Mouse (Mus musculus) adrenal gland, postnatal 4 days (tissue): ENCODE results near the gene Zfp719. TPM values are rescaled to one million over a fixed set of nuclear protein-coding genes. Genes with fewer than 3 reads are reported as not detected.

Experiments used
- DNase-seq, 2 experiments: peaks; one replicate each; pipeline ENCODE4 v3.0.0; 2021 to 2022; ENCODE audit warnings: low spot score in 2 of 2, mixed read lengths in 2 of 2
- long read RNA-seq, 2 experiments: library from polyadenylated mRNA; stranded (forward); transcript quantifications; one replicate each; pipeline ENCODE4 v2.0.0; 2021
- total RNA-seq, 2 experiments: library from RNA; stranded (reverse); gene quantifications; 2 replicates each; pipeline ENCODE4 v1.2.3; 2021

Zfp719 gene
- 10 to 100 TPM; 17.6 to 18.9 TPM for total RNA-seq
- long read RNA-seq, experiment 1, full-length matches to known transcripts, result 3 of 5 reads
- long read RNA-seq, experiment 1, partial matches to known transcripts, result 1 of 5 reads
- long read RNA-seq, experiment 1, other reads (novel, unspliced or antisense), result 1 of 5 reads
- long read RNA-seq, experiment 2, full-length matches to known transcripts, result 6 of 9 reads
- long read RNA-seq, experiment 2, partial matches to known transcripts, result 1 of 9 reads
- long read RNA-seq, experiment 2, other reads (novel, unspliced or antisense), result 2 of 9 reads

DNA sequence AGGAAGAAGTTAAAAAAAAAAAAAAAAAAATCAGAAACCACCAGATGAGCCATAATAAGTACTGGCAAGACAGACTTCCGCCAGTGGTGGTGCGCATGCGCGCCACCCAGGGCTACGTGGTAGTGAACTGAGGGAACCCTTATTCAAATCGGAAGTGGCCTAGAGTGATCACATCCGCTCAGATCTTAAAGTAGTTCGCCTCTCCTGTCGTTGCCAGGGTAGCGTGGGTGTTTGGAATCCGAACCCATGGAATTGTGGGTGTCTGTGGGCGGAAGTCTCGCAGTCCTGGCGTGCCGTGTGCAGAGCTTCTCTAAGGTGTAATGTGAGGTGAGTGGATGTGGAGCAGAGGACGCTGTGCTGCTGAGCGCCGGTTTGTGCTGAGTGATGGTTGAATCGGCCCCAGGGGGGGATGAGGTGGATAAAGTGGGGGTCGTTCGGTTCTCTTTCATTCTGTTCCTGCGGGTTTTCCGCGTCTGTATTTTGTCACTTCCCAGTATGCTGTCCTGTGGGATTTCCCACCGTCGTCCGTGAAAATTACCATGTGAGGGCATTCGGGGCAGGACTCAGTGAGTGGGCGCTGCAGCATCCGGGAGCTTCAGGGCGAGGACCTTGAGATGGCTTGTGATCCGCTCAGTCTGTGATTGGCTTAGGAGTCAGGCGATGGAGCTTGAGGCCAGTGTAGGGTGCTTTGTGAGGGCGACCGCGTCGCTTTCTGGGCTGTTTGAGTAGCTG is at the start of gene Zfp719:
Gene Zfp719, plus strand, starts transcription at position 171 of the 732 bp plus-strand sequence.
- DNase-seq, result peak; percentile 67 to 78

DNA sequence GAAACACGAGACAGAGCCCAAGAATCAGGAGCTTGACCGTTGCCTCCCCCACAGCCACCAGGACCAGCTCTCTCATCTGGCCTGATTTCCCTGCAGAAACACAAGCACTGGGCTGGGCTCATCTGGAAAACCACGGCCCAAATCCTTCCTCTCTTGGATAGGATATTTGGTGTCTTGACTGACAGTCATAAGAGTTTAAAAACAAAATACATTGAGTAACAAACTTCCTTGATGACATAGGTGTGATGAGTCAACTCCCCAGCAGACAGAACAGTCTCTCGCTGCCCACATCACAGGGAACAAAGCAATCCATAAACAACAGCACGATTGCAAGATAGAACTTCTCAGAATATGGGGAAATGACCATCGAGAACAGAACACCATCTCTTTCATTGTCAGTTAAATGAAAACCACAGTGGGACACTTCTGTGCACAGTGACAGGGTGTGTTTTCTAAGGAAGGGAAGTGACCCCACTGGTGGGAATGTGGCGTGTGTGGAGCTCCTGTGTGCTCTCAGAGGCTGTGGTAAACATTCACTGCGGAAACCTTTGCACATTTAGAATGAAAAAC is 49.1 kb upstream of the Zfp719 start:
- DNase-seq, result no peak

DNA sequence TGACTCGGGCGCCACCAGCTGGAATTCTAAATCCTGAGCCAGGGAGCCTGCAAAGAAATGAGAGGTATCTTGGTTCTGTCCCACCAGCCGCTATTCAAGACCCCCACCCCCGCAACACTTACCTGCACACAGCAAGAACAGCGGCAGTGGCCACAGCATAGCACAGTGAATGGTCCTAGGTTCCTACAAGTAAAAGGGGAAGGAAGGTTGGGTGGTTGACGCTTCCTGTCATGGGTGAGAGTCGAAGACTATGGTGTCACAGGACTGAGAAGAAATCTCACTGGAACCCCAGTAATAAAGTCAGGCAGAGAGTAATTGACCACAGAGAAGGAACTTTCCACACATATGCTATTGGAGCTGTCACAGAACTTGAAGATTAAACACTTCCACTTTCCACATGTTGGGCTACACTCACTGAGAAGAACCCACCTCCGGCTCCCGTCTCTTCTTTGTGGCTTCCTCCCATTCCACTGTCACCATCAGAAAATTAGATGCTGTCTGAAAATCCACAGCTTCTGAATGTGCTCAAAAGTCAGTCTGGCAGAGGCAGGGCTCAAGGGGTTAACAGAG is 46.4 kb upstream of the Zfp719 start:
- DNase-seq, result no peak

DNA sequence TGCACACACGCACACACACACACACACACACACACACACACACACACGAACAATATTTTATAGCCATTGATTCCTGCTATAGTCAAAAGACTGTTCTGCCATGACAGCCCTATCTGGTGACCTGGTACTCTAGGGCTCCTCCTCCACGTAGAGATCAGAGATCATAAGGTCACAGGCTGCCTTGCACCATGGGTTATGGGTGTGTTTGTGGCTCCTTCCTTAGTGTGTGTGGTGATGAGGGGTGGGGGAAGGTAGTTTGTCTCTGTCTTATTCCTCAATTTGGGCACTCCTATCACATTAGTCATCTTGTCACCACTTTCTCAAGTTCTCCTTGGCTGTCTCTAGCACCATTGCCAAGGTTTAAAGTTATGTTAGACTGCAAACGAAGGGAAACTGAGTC is 40.9 kb upstream of the Zfp719 start:
- DNase-seq, result no peak

DNA sequence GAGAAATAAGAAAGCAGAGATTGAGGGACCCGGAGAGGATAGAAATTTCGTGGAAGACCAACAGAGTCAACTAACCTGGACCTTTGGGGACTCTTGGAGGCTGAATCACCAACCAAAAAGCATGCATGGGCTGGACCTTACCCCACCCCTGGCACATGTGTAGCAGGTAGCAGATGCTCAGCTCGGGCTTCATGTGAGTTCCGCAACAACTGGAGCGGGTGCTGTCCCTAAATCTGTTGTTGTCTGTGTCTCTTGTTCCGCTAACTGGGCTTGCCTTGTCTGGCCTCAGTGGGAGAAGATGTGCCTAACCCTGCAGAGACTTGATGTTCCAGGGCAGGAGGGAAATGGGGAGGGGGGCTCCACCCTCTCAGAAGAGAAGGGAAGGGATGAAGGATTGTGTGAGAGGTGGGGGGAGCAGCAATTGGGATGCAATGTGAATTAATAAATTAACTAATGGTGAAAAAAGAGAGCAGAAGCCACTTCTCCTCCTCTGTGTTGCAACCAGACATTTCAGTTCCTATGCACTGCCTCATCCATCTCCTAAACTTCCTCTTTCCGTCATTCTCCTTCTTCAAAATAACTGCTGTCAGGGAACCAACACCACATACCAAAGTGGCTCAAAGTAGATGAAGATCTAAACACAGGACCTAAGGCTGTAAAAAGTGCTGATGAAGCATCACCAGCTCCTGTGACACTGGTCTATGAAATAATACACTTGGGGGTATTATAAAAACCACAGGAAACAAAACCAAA is 35.0 kb upstream of the Zfp719 start, which contains the start of gene Cd33:
Gene Cd33, minus strand, starts transcription at position 204 of the 753 bp plus-strand sequence.
- DNase-seq, result no peak

DNA sequence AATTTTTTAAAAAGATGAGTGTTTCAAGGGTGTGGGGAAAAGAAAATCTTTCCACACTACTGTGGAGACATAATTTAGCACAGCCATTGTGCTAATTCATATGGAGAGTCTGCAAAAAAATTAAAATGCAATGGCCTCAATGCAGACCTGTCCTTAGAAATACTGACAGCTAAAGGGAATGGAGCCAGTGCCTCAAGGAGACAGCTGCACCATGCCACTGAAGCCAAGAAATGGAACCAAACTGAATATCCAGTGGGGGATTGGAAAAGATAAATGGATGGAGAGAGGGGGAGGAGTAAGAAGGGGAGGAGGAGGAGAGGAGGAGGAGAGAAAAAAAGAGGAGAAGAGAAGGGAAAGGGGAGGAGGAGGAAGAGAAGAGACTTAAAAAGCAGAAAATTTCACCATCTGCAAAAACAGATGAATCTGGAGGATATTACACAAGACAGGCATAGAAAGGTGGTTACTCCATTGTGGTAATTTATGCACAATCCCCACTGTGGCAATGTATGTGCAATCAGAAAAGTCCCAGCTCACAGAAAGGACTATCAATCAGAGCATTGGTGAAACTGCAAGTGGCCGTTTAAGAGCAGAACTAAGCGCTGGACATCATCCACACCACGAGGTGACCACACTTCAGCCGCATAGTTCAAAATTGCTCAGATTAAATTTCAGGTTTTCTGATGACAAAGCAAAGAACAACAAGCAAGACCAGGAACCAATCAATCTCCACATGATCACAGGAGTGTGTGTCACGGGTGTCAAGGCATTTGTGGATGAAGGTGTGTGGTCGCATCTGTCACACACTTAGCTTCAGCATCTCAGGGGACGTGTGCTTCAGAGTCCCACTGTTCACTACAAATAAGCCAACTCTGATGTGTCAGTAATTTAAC is 33.5 kb upstream of the Zfp719 start:
- DNase-seq, result no peak

DNA sequence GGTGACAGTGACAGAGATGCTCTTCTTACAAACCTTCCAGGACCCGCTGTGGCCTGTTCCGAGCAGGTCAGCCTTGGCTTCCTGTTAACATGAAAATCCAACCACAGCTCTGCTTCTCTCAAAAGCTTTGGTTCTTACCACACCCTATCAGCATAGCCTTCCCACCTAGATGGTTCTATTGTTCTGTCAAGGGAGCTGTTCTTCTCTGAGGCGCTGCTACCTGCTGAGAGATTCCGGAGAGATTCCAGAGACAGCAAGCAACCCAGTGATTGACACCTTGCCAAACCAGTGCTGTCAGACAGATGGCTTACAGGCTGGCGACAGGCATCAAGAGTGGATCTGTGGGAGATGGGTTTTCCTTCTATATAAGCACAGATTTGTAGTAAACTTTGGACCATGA is 31.7 kb upstream of the Zfp719 start:
- no peak for DNase-seq

DNA sequence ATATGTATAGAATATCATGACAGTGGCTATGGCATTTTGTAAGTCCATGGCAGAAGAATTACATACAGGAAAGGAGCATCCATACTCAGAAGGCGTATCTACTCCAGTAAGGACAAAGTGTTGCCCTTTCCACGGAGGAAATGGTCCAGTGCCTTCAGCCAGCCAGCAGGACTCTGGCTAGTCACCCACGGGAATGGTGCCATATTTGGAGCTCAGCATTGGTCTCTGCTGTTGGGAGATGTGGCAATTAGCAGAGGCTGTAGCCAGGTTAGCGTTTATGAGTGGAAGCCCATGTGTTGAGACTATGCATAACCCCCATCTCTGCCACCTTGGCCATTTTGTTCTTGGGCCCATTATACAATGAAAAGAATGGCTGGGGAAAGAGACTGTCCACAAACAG is 31.2 kb upstream of the Zfp719 start:
- no peak for DNase-seq

DNA sequence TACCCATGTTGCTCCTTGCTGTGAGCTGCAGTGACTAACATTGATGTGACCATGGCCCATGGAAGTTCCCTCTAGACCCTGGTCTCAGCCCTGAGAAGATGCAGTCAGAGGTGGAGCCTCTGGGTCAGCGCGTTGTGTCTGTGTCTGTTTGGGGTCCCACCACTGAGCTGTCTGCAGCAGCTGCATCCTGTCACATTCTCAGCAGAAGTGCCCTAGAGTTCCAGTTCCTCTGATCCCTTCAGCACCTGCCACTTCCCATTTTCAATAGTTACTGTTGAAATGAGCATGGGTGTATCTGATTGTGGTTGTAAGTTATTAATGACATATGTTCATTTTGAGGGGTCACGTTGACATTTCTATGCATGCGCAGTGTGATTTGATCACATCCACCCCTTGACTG is 26.3 kb upstream of the Zfp719 start:
- no peak for DNase-seq

DNA sequence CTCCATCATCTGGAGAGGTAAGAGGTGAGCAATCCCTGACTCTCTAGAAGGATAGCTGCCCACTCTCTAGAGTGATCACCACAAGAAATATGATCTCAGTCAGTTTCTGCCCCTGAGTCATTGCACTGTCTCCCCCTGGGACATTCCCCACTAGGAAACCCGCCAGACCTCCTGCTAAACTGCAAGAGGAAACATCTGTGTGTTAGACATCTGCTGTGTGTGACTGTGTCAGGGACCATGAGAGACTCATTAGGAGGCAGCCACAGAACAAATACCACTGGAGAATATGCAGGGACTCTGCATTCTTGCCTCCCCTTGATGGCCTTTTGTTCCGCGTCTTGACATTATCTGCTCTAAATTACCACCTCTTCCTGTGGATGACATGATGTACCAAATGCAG is 24.9 kb upstream of the Zfp719 start:
- no peak for DNase-seq

DNA sequence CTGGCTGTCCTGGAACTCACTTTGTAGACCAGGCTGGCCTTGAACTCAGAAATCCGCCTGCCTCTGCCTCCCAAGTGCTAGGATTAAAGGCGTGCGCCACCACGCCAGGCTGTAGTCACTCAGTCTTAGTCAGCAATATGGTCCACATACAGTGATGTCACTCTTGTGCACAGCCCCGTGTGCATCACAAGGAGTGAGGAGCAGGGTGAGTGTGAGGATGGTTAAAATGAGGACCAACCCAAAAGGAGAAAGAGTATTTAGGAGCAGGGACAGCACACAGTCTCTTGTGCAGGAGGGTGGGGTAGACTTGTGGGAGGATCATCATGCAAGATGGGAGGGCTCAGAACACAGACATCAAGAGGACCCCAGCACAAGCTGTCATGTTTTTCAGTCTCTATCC is 24.1 kb upstream of the Zfp719 start:
- no peak for DNase-seq

DNA sequence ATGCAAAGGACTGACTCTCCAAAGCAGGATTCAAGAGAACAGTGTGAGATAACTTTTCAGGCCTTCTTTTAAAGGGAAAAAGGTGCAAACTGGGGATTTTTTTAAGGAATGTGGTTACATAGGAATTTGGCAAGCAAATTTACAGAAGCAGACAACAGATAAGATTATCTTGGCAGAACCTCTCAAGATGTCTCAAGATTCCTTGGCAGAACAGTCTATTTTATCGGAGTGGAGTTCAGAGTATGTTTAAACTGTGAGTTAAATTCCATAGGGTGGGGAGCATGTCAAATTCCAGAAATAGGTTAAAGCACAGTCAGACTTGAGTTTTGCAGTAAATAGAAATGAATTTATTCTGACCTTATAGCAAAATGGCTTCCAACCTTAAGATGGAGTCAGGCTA is 22.5 kb upstream of the Zfp719 start:
- no peak for DNase-seq

DNA sequence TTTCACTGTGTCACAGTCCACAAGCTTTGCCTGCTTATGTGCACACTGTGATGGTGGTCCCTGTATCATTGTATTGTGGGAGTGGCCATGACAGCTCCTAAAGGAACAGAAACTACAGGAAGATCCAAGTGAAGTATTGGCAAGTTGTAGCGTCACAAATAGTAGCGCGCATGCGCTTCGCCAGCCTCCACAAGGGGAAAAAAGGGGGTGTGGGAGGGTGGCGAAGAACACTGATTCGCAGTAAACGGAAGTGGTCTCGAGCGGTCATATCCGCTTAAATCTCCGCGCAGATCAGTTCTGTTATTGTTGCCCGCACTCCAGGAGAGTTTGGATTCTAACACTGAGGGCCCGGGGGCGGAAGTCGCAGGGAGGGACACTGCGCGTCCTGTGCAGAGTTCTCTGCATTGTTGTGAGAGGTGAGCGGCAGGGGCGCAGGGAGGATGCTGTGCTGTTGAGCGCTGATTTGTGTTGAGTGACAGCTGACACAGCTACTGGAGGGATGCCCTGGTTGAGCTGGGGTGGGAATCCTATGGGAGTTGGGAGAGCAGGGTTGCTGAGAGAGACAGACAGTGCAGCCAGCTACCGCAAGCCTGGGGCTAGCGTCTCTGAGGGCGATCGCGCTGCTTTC is 17.3 kb upstream of the Zfp719 start, which contains the start of gene Zfp658:
Gene Zfp658, plus strand, starts transcription at position 251 of the 628 bp plus-strand sequence.
- peak; percentile 53 to 69 for DNase-seq

DNA sequence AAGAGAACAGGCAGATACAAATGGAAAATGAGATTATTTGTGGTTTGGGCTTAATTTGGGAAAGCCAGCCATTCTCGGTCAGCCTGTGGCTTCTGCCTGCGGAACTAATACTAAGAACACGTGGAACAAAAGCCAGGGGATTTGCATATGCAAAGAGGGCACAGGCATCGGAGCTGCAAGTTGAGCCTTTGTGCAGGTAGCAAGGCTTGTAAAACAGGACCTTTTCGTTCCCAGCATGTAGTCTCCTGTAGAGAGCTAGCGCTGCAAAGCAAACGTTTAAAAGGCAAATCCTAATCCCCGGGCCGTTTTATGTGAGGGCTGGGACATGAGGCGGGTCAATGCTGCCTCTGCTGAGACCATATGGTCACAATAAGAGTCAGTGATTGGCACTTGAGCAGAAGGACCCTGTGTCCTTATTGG is 16.7 kb upstream of the Zfp719 start:
- DNase-seq, result no peak

DNA sequence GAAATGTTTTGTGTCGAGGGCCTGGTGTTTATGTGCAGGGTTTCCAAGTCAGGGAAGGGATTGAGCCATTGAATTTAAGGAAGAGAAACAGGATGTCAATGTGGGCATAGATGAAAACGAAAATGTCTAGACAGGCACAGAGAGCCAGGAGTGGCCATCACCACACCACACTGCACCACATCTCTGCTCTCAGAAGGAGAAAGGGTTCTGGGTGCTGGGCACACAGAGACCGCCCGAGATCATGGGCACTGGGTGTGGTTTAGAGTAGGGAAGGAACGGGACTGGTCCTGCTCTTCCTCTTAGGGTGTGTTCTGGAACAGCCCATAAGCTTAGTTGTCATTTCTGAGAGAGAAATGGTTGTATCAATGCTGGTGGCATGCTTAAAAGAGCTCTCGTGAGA is 16.1 kb upstream of the Zfp719 start:
- no peak for DNase-seq

DNA sequence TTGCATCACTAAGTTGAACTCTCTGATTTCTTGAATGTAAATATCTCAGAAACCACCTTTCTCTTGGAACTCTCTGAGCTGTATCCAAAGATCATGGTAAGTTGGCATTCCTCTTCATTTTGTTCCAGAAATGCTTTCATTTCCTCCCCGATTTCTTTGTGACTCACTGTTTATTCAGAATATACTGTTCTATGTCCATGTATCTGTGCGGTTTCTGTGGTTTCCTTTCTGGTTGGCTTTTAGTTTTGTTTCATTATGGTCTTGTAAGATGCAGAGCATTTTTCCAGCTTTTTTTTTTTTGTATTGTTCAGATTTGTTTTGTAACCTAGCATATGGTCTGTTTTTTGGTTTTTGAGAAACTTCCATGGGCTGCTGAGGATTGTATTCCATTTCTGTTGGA is 8.2 kb upstream of the Zfp719 start:
- DNase-seq, result no peak

DNA sequence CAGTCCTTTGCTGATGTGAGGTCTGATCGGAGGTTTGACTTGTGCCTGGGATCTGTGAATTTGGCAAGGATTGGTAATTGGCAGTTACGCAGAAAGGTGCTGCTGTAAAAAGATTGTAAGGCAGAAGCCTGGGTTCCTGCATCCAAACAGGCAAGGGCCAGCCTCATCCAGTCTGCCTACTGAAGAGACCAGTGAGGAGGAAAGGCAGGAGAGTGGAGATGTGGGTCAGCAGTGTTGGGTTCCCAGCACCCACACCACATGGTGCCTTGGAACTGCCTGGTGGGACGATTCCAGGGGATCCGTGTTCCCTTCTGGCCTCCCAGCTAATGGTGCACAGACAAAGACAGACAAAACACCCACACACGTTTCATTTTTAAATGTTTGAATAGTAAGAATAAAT is 1.1 kb downstream of the Zfp719 start:
- DNase-seq, result no peak

DNA sequence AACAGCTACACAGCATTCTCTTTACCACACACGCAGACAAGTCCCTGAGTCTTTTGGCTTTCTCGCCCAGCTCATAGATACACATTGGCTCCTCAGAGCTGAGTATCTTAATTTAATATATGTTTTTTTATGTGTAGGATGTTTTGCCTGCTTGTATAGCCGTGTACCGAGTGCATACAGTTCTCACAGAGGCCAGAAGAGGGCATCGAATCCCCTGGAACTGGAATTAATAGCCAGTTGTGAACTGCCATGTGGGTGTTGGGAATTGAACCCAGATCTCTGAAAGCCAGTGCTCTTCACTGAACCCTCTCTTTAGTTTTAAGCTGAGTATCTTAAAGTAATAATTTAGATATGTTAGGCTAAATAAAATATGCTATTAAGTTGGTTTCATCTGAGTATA is 5.4 kb downstream of the Zfp719 start:
- no peak for DNase-seq

DNA sequence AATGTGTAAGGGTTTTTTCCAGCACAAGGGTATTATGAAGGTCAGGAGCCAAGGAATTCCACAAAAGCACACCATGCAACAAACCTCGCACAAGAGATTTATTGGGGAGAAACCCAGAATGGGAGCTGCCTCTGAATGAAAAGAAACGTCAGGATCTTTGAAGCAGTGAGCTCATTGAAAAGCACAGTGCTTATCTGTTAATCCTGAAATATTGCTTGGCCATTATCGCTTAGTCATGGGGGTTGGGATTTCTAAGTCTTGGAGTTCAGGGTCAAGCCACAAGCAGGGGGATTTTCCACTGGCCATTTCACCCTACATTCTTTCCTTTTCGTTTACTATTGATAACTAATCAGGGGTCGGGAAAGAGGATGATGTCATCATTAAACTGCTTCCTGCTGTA is 22.5 kb downstream of the Zfp719 start:
- no peak for DNase-seq
